Mouse (Mus musculus): ENCODE data around the gene D130052B06Rik.

Gene D130052B06Rik

DNA sequence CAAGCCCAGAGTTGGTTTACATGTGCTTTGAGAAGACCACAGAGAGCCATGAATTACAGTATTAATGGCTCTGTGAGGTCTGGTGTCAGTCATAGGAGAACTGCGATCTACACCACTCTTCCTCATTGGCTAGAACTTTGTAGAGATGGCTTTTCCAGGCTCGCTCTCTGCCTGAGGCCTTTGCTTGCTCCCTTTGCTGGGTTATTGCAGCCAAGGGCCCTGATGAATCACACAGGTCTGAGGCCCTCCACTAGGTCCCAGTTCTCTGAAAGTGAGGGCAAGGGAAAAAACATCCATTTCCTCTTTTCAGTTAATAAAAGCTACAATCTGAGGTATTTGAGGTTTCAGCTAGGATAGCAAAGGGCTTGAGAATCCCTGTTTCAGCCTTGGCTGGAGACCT is 64.5 kb downstream of the D130052B06Rik start:
- no peak for DNase-seq

- DNase-seq, result no peak
Observed at GRCm38 (mm10) chr11:33668376-33668775, 69.3 kb downstream of the D130052B06Rik start.

- no peak for DNase-seq
Observed at GRCm38 (mm10) chr11:33670105-33670965, 71.2 kb downstream of the D130052B06Rik start.

All from thymus, postnatal 36 days (tissue).